Mouse (Mus musculus): ENCODE data around the gene Sirt4.

DNA sequence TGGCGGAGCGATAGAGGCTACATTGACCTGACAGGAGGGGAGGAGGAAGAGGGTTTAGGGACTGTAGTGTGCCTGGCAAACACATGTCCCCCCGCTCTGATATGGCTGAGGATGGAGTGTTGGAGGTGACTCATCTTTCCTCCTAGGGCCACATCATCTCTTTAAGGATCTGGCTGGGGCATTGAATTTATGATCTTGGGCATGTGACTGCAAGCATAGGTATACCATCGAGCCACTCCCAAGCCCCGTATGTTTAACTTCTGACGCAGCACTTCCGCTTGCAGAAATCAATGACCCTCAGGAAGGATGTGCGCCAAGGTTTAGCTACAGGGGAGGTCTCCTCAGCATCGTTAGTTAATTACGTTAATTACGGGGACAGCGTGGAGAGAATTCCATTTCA is 18.5 kb upstream of the Sirt4 start:
- TF ChIP-seq CTCF (IDR thresholded peaks at IDR 0.05; ENCODE audit: low read depth) (no peak), EP300 (IDR thresholded peaks at IDR 0.05; ENCODE audit: low read depth) (no peak)
